Mouse (Mus musculus) urinary bladder, adult 18-20 months (tissue): ENCODE measurements around the gene Dll3.
"Not testable (repeated sequence)": the region's sequence is repeated elsewhere in the genome, so short reads cannot be mapped to it uniquely, and the experiment has no call there.

Experiments used
- DNase-seq, 2 experiments: peaks; one replicate each; pipeline ENCODE4 v3.0.0; 2022; ENCODE audit warnings: low spot score in 2 of 2, mixed read lengths in 2 of 2

The Dll3 gene

DNA sequence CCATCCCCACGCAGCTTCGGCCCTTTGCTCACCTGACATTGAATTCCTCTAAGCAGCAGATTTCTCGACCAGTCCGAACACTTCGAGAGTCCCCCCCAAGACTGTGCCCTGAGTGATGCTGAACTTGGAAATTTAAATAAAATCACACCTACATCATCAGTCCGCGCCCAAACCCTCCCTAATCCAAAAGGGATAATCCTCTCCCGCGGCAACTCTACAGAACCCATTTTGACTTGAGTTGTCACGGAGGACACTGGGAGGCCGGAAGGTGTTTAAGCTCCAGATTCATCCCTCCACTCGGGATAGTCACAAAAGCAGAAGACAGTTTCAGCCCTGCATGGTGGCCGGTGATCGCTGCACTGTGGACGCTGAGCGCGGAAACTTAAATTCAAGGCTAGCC, 50.1 kb downstream of the Dll3 start:
- no peak for DNase-seq

DNA sequence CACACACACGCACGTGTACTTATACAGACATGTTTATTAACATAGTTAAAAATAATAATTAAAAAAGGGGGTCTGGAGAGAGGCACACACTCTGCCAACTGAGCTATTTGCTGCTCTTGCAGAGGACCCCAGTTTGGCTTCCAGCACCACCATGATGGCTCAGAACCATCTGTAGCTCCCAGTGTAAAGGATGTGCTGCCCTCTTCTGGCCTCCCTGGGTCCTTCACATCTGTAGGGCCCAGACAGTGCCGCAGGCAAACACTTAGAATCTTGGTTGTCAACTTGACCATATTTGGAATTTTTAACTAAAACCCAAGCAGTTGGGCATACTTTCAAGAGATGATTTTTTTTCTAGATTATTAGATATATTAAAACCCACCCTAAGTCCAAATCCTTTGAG, 53.1 kb downstream of the Dll3 start:
- no peak for DNase-seq

DNA sequence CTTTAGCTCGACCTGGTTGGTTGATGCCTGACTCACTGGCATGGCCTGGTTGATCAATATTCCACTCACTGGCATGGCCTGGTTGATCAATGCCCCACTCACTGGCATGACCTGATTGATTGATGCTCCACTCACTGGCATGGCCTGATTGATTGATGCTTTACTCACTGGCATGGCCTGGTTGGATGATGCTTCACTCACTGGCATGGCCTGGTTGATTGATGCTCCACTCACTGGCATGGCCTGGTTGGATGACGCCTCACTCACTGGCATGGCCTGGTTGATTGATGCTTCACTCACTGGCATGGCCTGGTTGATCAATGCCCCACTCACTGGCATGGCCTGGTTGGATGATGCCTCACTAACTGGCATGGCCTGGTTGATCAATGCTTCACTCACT, 58.1 kb downstream of the Dll3 start:
- not testable (repeated sequence) for DNase-seq
